Mouse (Mus musculus) heart, postnatal 0 days (tissue): Measurements from ENCODE around the gene Smim5. TPM values are rescaled to one million over a fixed set of nuclear protein-coding genes. Genes with fewer than 3 reads are reported as not detected.

Source experiments
- ATAC-seq: fragments of 200-750 bp; cut with Nextera tagmentation; 2 replicates; pipeline ENCODE4 v1.8.0; 2017; ENCODE audit warnings: low read depth, moderate number of reproducible peaks, moderate library complexity; ENCODE audit not compliant: insufficient read depth
- DNase-seq: peaks from one replicate; pipeline ENCODE4 v3.0.0-alpha.2; 2016; ENCODE audit warnings: low spot score
- H3K27ac ChIP-seq: fragments of 300-500 bp; sonication (generic); 2 replicates; pipeline ENCODE4 v1.5.1; 2014; ENCODE audit warnings: low read depth, mild to moderate bottlenecking
- H3K27me3 ChIP-seq: fragments of 300-500 bp; sonication (generic); 2 replicates; pipeline ENCODE4 v1.6.1; 2014; ENCODE audit warnings: low read length, mixed read lengths; ENCODE audit not compliant: control insufficient read depth, insufficient read depth
- H3K36me3 ChIP-seq: fragments of 300-500 bp; sonication (generic); replicated peaks from 2 replicates; pipeline ENCODE4 v1.6.1; 2014; ENCODE audit warnings: low read length, mixed read lengths; ENCODE audit not compliant: control insufficient read depth, insufficient read depth
- H3K4me1 ChIP-seq: fragments of 300-500 bp; sonication (generic); 2 replicates; pipeline ENCODE4 v1.6.1; 2014; ENCODE audit warnings: antibody characterized with exemption; ENCODE audit not compliant: control insufficient read depth, insufficient read depth
- H3K4me2 ChIP-seq: fragments of 300-500 bp; sonication (generic); 2 replicates; pipeline ENCODE4 v1.6.1; 2014; ENCODE audit warnings: low read depth, mild to moderate bottlenecking, low read length, moderate library complexity
- H3K4me3 ChIP-seq: fragments of 300-500 bp; sonication (generic); 2 replicates; pipeline ENCODE4 v1.5.1; 2014; ENCODE audit warnings: low read depth, low read length
- H3K9ac ChIP-seq: fragments of 300-500 bp; sonication (generic); replicated peaks from 2 replicates; pipeline ENCODE4 v1.6.1; 2014; ENCODE audit warnings: low read depth, low read length, mixed read lengths
- H3K9me3 ChIP-seq: fragments of 300-500 bp; sonication (generic); replicated peaks from 2 replicates; pipeline ENCODE4 v1.6.1; 2016; ENCODE audit warnings: low read length; ENCODE audit not compliant: control insufficient read depth
- CTCF ChIP-seq: IDR thresholded peaks from 2 replicates; pipeline ENCODE4 v1.5.1; 2016; ENCODE audit warnings: antibody characterized with exemption, control low read depth, low read depth
- EP300 ChIP-seq: IDR thresholded peaks from 2 replicates; pipeline ENCODE4 v1.6.1; 2016; ENCODE audit warnings: antibody characterized with exemption, low read depth
- WGBS: fragments of 180-500 bp; shearing (Covaris S2); extraction: QIAGEN DNeasy Blood & Tissue Kit; methylation state at CpG from one replicate; pipeline ENCODE4 v1.1.7; 2014; 5-methylcytosine and 5-hydroxymethylcytosine counted together
- polyA plus RNA-seq: library from polyadenylated mRNA; unstranded; fragments of >200 nt; fragmentation: Nextera tagmentation; extraction: Ambion mirVana; gene quantifications from 2 replicates; pipeline ENCODE4 v1.2.1, GENCODE M21; 2015
- total RNA-seq: library from RNA; depleted of rRNA; stranded (reverse); fragments of >200 nt; gene quantifications from 2 replicates; pipeline ENCODE4 v1.2.3, GENCODE M21; 2014; ENCODE audit warnings: low replicate concordance

Gene Smim5
- total and polyA plus RNA-seq, 2 experiments from 2014 or later = 79.3 to 83.0 TPM

- 83% methylated on average over 5 of the region's 5 CpGs for WGBS
- Histone ChIP-seq H3K4me3 (no peak overlapping the region), H3K4me2 (no peak overlapping the region), H3K27ac (no peak overlapping the region), H3K36me3 (peaks cover 33% of the 10 kb centered on the region), H3K4me1 (no peaks in the 10 kb centered on the region), H3K27me3 (no peaks in the 10 kb centered on the region), H3K9me3 (no peaks in the 10 kb centered on the region), H3K9ac (no peak overlapping the region)
- no peak for TF ChIP-seq EP300
- TF ChIP-seq CTCF = no peak
- DNase-seq (no peak), ATAC-seq (no peak)
Measured at GRCm38 (mm10) chr11:115919073-115919472, 19.3 kb downstream of the Smim5 start.

- ATAC-seq = no peak
- no peaks in the 10 kb centered on the region for H3K4me1 ChIP-seq
- H3K9ac ChIP-seq = no peak overlapping the region
- no peak overlapping the region for H3K4me3 ChIP-seq
- H3K27ac ChIP-seq = no peak overlapping the region
- H3K27me3 ChIP-seq = no peaks in the 10 kb centered on the region
- WGBS = 34% methylated on average over 6 of the region's 6 CpGs
- no peaks in the 10 kb centered on the region for H3K9me3 ChIP-seq
- no peak overlapping the region for H3K4me2 ChIP-seq
- TF ChIP-seq CTCF (peak; percentile 69), EP300 (no peak)
- H3K36me3 ChIP-seq = peaks cover 34% of the 10 kb centered on the region
- peak; percentile 45 for DNase-seq
Measured at GRCm38 (mm10) chr11:115920110-115920818, 20.5 kb downstream of the Smim5 start.

DNA sequence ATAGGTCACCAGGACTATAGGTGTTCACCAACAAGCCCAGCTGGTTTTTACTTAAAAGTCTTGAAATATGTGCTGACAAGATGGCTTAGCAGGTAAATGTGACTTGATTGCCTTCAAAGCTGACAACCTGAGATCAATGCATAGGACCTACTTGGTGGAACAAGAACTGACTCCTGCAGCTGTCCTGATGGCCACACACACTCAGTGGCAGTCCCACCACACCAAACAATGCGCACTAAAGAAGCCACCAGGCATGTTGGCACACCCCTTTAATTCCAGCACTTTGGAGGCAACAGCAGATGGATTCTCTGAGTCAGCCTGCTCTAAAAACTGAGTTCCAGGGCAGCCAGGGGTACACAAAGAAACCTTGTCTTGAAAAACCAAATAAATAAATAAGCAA is 22.2 kb downstream of the Smim5 start:
- TF ChIP-seq CTCF (no peak), EP300 (no peak)
- Histone ChIP-seq H3K36me3 (peaks cover 28% of the 10 kb centered on the region), H3K4me1 (no peaks in the 10 kb centered on the region), H3K27me3 (no peaks in the 10 kb centered on the region), H3K9ac (no peak overlapping the region), H3K4me3 (no peak overlapping the region), H3K27ac (no peak overlapping the region), H3K4me2 (no peak overlapping the region), H3K9me3 (no peaks in the 10 kb centered on the region)
- ATAC-seq (no peak), DNase-seq (no peak)
- WGBS = 100% methylated on average over 1 of the region's 1 CpGs

DNA sequence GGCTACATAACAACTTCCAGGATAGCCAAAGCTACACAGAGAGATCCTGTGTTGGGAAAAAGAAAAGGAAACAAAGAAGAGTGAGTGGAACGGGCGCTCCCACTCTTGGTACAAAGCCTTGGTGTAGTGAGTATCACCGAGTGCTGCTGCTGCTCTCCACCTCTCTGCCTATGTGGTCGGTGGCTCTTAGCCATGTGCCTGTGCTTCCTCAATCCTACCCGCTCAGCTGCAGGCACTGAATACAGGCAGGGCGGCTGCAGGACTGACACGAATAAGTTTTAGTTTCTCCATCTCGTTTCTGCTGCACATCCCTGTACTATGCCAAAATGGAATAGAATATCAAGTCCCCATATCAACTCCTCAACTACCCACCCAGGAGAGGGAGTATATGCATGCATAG is 29.3 kb downstream of the Smim5 start:
- H3K36me3 ChIP-seq = peaks cover 15% of the 10 kb centered on the region
- DNase-seq (no peak), ATAC-seq (no peak)
- no peaks in the 10 kb centered on the region for H3K9me3 ChIP-seq
- no peaks in the 10 kb centered on the region for H3K27me3 ChIP-seq
- no peak overlapping the region for H3K9ac ChIP-seq
- H3K4me2 ChIP-seq = no peak overlapping the region
- TF ChIP-seq EP300 (no peak), CTCF (no peak)
- H3K4me3 ChIP-seq = no peak overlapping the region
- H3K4me1 ChIP-seq = peaks cover 10% of the 10 kb centered on the region
- H3K27ac ChIP-seq = no peak overlapping the region
- 83% methylated on average over 8 of the region's 8 CpGs for WGBS

DNA sequence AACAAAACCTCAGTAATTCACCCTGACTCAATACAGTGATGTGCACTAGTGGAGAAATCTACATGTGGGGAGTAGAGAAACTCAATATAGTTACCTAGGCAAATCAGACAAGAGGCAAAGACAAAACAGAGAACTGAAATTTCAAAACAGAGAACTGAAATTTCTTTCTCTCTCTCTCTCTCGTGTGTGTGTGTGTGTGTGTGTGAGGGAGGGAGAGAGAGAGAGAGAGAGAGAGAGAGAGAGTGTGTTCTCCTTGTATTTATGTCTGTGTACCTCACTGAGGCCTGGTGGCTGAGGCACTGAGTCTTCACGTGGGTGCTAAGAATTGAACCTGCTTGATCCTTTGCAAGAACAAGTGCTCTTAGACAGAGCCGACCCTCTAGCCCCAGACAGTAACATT is 30.1 kb downstream of the Smim5 start:
- Histone ChIP-seq H3K27ac (no peak overlapping the region), H3K9ac (no peak overlapping the region), H3K9me3 (no peaks in the 10 kb centered on the region), H3K27me3 (no peaks in the 10 kb centered on the region), H3K4me1 (peaks cover 17% of the 10 kb centered on the region), H3K4me3 (no peak overlapping the region), H3K4me2 (no peak overlapping the region), H3K36me3 (peaks cover 15% of the 10 kb centered on the region)
- ATAC-seq (no peak), DNase-seq (no peak)
- TF ChIP-seq EP300 = no peak
- no peak for TF ChIP-seq CTCF
- 63% methylated on average over 3 of the region's 3 CpGs for WGBS

DNA sequence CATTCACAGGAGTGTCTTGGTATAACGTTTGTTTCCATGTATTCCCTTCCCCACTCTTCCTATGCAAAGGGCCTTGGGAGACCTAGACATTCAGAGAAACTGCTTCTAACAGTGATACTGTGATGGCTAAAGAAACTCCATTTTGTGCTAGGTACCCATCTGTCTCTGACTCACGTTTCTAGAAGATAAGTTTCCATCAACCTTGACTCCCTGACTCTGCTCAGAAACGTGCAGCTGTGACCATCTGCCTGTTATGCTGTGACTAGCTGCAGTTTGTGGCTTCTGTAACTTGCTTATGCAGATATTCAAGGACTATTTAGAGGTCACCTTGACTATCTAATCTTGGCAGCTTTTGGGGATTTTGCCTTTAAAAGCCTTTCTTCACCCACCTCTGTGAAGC is 31.5 kb downstream of the Smim5 start:
- no peak overlapping the region for H3K4me2 ChIP-seq
- H3K4me3 ChIP-seq = no peak overlapping the region
- WGBS = 63% methylated on average over 3 of the region's 3 CpGs
- H3K9me3 ChIP-seq = no peaks in the 10 kb centered on the region
- ATAC-seq (no peak), DNase-seq (no peak)
- H3K4me1 ChIP-seq = peaks cover 17% of the 10 kb centered on the region
- peaks cover 15% of the 10 kb centered on the region for H3K36me3 ChIP-seq
- TF ChIP-seq CTCF (no peak), EP300 (no peak)
- no peak overlapping the region for H3K9ac ChIP-seq
- no peak overlapping the region for H3K27ac ChIP-seq
- no peaks in the 10 kb centered on the region for H3K27me3 ChIP-seq
